Mouse (Mus musculus) left cerebral cortex, postnatal 4 days (tissue): ENCODE measurements around the gene Cdkn2aipnl. TPM values are rescaled to one million over a fixed set of nuclear protein-coding genes. Genes with fewer than 3 reads are reported as not detected.

ENCODE experiments used
- DNase-seq: peaks from one replicate; pipeline ENCODE4 v3.0.0-alpha.2; 2022
- intact Hi-C: fragments of 180-260 bp; cut with DNase I; formaldehyde crosslinking; loops from one replicate; pipeline ENCODE4 v1.15.1; 2025
- total RNA-seq, 2 experiments: library from RNA; stranded (reverse); gene quantifications; 2 replicates each; pipeline ENCODE4 v1.2.3; 2021

Cdkn2aipnl gene
- total RNA-seq, result 10 to 100 TPM; 52.8 to 53.3 TPM

DNA sequence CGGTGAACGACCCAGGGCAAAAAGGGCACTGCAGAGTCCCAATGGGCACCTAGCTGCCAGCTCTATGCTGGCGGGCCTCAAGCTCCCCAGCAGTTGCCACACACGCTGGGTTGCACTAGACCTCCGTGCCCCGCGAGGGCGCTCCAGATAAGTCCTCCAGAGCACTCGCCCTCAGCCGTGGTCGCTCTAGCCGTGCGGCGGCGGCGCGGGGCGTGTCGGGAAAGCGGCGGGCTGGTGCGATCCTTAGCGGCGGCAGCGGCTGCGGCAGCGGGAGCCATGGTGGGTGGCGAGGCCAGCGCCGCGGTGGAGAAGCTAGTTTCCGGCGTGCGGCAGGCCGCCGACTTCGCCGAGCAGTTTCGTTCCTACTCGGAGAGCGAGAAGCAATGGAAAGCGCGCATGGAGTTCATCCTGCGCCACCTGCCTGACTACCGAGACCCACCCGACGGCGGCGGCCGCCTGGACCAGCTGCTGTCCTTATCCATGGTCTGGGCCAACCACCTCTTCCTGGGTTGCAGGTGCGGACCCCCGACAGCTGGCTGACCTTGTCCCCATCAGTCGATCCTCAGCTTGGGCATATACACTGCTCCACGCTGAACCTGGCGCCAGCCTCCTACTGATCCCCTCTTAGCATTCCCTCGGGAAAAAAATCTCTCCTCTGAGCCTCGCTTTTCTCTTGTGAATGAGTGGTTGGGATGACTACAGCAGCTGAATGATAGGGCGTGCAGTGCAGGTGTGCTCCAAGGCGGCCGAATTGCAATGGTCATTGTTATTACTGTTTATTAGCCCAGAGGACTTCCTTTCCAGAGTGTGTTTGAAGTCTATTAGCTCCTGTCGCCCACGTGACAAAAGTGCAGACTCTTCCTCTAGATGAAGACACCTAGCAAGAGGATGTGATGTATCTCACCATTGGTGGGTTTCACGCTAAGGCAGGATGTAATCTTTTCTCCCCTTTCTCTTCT lies at the start of gene Cdkn2aipnl:
Cdkn2aipnl (plus strand) TSS at position 219 of the 959 bp plus-strand sequence.
- DNase-seq, result peak; percentile 96

GRCm38 (mm10) chr11:51917951-51918350 lies 49.5 kb upstream of the Cdkn2aipnl start:
- intact Hi-C loops, result no loop called here
- no peak for DNase-seq

More for the DNA sequence above, at the start of gene Cdkn2aipnl:
- intact Hi-C loops, result loop anchor here (2.0 to 5.0 kb wide), 2 partner anchors 111 to 145 kb away; partner anchors contain the start of gene Jade2

GRCm38 (mm10) chr11:51918576-51918975 lies 48.9 kb upstream of the Cdkn2aipnl start:
- no peak for DNase-seq
- intact Hi-C loops, result no loop called here

DNA sequence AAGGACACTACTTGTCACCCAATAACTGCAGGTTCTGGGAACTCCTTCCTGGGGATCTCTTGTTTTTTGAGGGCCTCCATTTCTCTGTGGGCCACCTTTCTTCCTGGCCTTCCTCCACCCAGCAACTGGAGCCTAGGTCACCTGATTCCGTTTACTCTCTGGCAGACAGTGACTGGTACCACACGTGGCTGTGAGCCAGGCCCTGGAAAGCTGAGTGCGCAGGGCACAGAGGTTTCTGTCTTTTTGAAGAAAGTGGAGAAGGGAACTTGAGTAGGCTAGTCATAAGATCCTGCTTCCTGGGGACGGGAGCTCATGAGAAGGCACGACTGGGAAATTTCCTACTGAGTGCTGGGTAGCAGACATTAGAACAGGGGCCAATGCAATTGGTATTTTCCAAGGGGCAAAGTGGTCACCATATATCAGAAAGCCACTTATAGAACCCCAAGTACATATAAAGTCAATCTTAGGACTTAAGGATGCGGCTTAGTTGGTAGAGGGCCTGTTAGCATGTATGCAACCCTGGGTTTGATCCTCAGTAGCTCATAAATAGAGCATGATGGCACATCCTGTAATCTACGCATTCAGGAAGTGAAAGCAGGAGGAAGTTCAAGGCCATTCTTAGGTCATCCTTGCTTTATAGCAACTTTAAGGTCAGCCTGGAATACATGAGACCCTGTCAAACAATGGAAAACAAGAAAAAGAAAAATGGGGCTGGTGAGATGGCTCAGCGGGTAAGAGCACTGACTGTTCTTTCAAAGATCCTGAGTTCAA lies 45.9 kb upstream of the Cdkn2aipnl start:
- intact Hi-C loops, result no loop called here
- no peak for DNase-seq

- intact Hi-C loops, result no loop called here
- DNase-seq, result no peak
Measured at GRCm38 (mm10) chr11:51922421-51922841, 45.0 kb upstream of the Cdkn2aipnl start.

GRCm38 (mm10) chr11:51925595-51925994 lies 41.9 kb upstream of the Cdkn2aipnl start:
- intact Hi-C loops, result no loop called here
- no peak for DNase-seq

DNA sequence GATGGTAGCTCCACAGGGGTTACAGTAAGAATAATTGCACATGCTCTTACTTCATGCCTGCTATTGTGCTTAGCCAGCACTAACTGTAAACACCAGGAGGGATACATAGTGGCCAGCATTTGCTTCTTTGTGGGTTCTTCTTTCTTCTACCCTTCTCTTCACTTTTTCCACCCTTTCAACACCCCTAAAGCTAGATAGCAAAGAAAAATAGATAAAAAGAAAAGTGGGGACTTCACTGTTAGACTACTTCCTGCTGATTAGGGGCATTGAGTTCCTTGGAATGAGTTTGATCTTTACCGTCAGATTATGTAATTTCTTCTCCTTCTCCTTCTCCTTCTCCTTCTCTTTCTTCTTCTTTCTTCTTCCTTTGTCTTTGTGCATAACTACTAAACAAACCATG lies 41.1 kb upstream of the Cdkn2aipnl start:
- no peak for DNase-seq
- intact Hi-C loops, result no loop called here

DNA sequence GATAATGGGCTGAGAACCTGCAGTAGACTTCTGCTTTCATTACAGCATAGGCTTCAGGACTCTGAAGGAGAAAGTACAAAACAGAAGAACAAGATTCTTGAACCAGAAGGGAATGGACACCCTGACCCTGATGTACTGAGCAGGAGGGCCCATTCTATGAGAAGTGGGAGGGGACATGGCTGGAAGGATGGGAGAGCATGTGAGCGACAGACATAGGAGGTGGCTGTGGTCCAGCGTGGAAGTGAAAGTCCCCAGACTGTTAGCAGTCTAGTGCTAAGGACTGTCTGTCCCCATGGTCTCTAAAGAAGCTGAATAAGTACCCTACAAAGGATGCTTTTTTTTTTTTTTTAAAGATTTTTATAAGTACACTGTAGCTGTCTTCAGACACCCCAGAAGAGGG lies 40.4 kb upstream of the Cdkn2aipnl start:
- intact Hi-C loops, result no loop called here
- no peak for DNase-seq

DNA sequence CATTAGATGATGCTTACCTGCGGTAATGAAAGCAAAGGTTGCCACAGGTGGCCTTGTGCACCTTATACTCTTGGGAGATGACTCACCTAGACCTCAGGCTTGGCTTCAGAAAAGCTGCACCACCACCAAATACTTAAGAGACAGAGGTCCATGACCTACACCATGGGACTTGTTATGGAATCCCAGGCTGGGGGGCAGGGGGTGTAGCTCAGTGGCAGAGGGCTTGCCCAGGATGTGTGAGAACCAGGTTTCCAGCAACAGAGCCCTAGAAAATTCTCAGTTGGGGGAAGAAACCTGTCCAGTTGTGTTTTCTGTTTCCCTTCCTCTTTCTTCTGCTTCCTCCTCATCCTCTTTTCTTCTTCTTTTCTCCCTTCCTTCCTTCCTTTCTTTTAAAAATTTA lies 36.3 kb upstream of the Cdkn2aipnl start:
- DNase-seq, result no peak
- intact Hi-C loops, result no loop called here

- intact Hi-C loops, result no loop called here
- no peak for DNase-seq
Measured at GRCm38 (mm10) chr11:51931790-51932189, 35.7 kb upstream of the Cdkn2aipnl start.

- intact Hi-C loops, result no loop called here
Measured at GRCm38 (mm10) chr11:51934230-51934629, 33.2 kb upstream of the Cdkn2aipnl start.

DNA sequence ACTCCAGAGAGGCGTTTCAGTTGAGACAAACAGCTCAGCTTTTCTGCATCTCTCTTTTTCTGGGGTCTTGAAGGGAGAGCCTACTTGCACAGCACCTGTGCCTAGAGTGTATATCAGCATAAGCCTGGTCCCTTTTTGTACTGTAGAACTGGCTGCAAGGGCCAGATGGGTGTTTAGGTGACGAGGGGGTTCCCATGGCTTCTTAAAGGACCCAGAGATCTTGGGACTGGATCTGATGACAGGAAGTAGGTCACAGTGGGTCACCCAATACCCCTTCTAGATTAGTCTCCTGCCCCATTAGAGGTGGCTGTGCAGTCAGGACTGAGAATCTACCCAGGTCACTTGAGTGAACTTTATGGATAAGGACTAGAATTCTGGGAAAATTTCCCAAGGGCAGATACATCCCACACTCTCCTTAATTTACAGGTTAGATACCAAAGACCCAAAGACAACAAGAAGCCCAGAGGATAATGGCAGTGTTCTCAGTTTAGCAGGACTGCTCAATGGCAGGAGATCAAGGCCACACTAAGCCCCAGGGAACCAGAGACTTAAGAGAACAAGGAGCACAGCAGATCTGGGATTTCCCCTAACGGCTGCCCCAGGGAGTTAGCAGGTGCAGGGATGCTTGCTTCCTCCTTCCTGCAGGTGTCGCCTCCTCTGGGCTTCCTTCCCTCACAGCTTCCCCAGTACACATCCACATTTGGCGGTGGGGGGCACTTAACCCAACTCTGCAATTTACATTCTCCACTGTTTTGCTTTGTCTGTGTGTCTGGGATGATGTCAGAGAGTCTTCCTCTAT lies 31.6 kb upstream of the Cdkn2aipnl start:
- DNase-seq, result no peak
- intact Hi-C loops, result no loop called here

More at GRCm38 (mm10) chr11:51934230-51934629, 33.2 kb upstream of the Cdkn2aipnl start:
- no peak for DNase-seq

GRCm38 (mm10) chr11:51937361-51937781 lies 30.1 kb upstream of the Cdkn2aipnl start:
- intact Hi-C loops, result no loop called here
- DNase-seq, result no peak

DNA sequence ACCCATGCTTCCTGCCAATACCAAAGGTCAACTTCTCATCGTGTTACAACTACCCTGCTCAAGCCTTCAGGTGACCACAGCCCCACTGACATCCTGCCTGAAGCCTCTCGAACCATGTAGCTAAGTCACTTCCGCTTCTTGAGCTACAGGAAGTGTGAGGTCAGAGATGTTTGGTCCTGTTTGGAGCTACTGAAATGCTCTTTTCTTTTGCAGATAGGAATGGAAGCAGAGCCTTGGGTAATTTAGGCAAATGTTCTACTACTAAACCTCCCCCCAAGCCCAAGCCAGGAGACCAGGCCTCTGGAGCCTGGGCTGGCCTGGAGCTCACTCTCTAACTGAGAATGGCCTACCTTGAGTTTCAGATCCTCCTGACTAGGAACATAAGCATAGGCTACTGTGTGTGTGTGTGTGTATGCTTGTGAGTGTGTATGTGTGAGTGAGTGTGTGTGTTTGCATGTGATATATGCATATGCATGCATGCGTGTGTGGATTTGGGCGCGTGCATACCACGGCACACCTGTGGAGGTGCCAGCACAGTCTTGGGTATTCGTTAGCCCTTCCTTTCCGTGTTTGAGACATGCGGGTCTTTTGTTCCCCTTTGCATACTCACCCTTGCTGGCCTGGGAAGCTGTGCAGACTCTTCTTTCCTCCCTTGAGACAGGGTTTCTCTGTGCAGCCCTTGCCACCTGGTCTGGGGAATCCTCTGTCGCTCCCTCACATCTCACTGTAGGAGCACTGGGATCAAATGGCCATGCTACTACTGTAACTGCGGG lies 28.5 kb upstream of the Cdkn2aipnl start:
- no peak for DNase-seq
- intact Hi-C loops, result no loop called here

- no peak for DNase-seq
- intact Hi-C loops, result no loop called here
Measured at GRCm38 (mm10) chr11:51939590-51939955, 27.9 kb upstream of the Cdkn2aipnl start.

DNA sequence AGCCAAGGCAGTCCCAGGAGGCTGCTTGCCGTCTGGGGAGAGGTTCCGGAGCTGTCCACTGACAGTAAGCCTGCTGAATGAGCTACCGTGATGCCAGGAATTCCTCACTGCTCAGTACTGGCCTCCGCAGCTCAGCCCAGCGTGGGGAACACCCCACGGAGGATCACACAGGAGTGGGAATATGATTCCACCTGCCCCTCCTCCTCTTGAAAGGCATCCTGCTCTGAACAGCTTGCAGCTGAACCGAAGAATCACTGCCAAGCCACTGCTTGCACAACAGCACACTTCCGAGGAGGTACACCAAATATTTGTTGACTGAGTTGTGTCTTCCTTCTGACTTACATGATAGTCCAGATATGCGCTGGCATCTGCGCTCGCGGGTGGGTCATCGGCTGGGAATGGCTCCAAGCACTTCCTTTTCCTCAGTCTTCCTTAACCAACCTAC lies 26.9 kb upstream of the Cdkn2aipnl start:
- intact Hi-C loops, result no loop called here
- DNase-seq, result no peak

DNA sequence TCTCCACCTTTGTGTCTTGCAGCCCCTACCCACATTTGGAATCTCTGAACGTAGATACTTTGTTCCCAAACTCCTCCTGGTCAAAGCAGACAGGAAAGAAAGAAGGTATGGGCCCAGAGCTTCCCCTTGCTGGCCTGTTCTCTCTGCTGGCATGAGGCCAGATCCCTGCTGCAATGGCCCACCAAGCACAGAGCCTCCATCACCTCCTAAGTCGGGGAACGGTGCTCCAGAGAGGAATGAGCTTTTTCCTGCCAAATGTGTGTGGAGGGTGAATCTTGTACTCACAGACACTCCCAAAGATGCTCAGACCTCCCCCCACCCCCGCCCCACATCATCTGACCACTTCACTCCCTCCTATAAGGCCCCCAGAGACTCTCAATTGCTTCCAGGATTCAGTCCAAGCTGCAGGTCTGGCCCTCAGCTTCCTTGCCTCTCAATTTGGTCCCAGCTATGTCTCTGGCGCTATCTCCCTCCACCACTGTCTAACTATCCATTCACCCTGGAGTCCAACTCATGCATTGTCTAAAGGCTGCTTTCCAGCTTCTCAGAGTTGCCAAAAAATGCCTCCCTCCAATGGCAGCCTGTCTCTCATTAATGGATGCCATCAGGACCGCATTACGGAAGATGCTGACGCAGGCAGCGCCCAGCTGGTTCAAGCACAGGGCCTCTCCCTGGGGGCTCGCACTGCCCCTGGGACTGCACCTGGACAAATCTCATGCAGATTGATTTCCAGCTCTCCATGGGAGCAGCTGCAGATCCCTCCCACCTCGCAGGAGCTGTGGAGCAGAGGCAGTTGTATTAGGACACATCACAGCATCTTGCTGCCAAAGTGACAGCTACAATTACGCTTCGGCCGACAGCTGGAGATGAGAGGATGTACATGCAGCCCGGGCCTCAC lies 24.6 kb upstream of the Cdkn2aipnl start:
- intact Hi-C loops, result no loop called here
- peak; percentile 46 for DNase-seq

DNA sequence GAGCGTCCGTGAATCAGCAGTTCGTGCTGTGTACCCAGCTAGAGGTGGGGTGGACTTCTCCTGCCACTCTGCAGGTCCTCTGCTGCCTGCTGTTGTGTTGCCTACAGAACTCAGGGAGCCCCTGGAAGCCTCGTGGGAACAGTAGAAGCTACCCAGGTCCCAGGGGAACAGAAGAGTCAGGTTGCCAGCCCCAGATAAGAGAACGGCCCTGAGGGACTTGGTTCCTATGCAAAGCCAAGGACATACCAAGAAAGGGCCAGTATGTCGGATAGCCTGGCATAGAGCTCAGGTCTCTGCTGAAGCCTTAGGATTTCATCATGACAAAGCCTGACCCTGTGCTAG lies 24.0 kb upstream of the Cdkn2aipnl start:
- peak; percentile 4 for DNase-seq
- intact Hi-C loops, result no loop called here

DNA sequence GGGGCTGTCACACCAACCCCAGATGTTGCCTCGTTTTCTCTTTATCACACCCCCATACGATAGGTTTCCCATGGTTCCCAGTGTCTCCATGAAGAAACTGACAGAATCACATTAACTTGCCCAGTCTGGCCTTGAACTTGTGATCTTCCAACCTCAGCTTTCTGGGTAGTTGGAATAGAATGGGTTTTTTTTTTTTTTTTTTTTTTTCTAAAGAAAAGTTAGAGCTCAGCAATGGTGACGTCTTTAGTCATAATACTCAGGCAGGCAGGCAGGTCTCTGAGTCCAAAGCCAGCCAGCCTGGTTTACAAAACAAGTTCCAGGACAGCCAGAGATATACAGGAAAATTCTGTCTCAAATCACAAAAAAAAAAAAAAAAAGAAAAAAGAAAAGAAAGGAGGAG lies 23.2 kb upstream of the Cdkn2aipnl start:
- intact Hi-C loops, result no loop called here
- DNase-seq, result no peak
